Comparison of ENCODE assay signal across 22 mouse cellular contexts in the genomic region with DNA sequence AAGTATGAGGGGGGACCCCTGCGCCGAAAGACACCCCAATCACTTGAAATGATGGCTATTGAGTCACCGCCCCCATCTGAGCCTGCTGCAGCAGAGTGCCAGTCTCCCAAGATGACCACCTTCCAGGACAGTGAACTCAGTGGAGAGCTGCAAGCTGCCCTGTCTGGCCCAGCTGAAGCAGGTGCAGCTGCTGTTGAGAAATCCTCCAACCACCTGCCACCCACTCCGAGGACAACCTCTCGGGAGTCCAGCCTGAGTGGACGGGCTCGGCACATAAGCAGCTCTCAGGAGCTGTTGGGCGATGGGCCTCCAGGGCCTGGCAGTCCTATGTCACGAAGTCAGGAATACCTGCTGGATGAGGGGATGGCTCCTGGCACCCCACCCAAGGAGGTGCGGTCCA. TPM values are rescaled to one million over a fixed set of nuclear protein-coding genes. Genes with fewer than 3 reads are reported as not detected.
A peak's percentile ranks its signal among the peaks of the same experiment; 100 is the strongest.
DNase-seq lines count a peak whose midpoint lies in the region; TF ChIP-seq lines count a peak whose summit lies in the region.
"Had no signal": no experiment of that assay in that cellular context is flagged by ENCODE, and none has a peak within 500 bp of the region (broad histone marks: within the 10 kb centered on the region; RNA-seq: fewer than 3 reads in every experiment).

No protein-coding gene starts in this region.

- H3K4me3 ChIP-seq in layer of hippocampus, adult 2 months = no peak overlapping the region
- H3K4me3 ChIP-seq: embryonic facial prominence, embryonic 13.5 days; embryonic facial prominence, embryonic 15.5 days; forebrain, embryonic 13.5 days; forebrain, embryonic 15.5 days had no signal

- no peak for TF ChIP-seq CTCF in layer of hippocampus, adult 2 months (conservative IDR thresholded peaks at IDR 0.05)

- H3K27ac ChIP-seq in layer of hippocampus, adult 2 months = peak overlapping the region; percentile 85; the same call in 1 of the 2 replicates
- H3K27ac ChIP-seq: embryonic facial prominence, embryonic 13.5 days; embryonic facial prominence, embryonic 15.5 days; forebrain, embryonic 13.5 days; forebrain, embryonic 15.5 days had no signal

- DNase-seq in layer of hippocampus, adult 2 months (ENCODE audit: low spot score in 2 of 2) = no peak
- no peak for DNase-seq in layer of hippocampus, adult 9-10 months (ENCODE audit: low spot score)
- DNase-seq in right cerebral cortex, postnatal 4 days = peak; percentile 7
- DNase-seq in right cerebral cortex, postnatal 14 days = no peak
- no peak for DNase-seq in thymus, postnatal 4 days
- DNase-seq: adrenal gland, adult 2 months; adrenal gland, postnatal 10 days; adrenal gland, postnatal 25 days; B cell, adult 2 months; cerebellum, adult 11 months; cerebellum, adult 18-20 months; cerebellum, adult 8-10 months; cerebellum, adult 9-11 months; cerebellum, postnatal 14 days; cerebellum, postnatal 36 days; embryo, embryonic 11 days; forebrain, postnatal 0 days had no signal

RNA-seq across cellular contexts. Expression of a gene that starts 15.7 kb away (rescaled TPM):
- 100 to 1,000 TPM; 153 to 158 TPM for total RNA-seq in layer of hippocampus, adult 2 months (2021)
- total RNA-seq: common myeloid progenitor, adult 5-6 weeks had no signal

RNA-seq across cellular contexts. Expression of a gene that starts 23.7 kb away (rescaled TPM):
- 10 to 100 TPM; 87.9 to 95.5 TPM for total RNA-seq in layer of hippocampus, adult 2 months (2021)

RNA-seq across cellular contexts. Expression of a gene that starts 25.2 kb away (rescaled TPM):
- 10 to 100 TPM; 36.0 to 44.9 TPM for total RNA-seq in layer of hippocampus, adult 2 months (2021)

RNA-seq across cellular contexts. Expression of a gene that starts 29.9 kb away (rescaled TPM):
- 10 to 100 TPM; 78.2 to 82.2 TPM for total RNA-seq in layer of hippocampus, adult 2 months (2021)

RNA-seq across cellular contexts. Expression of a gene that starts 30.4 kb away (rescaled TPM):
- total RNA-seq in layer of hippocampus, adult 2 months (2021) = 1 to 10 TPM; 2.0 to 2.3 TPM
- total RNA-seq: common myeloid progenitor, adult 5-6 weeks had no signal
